Mouse (Mus musculus) large intestine, adult 2 months (tissue): ENCODE data around the gene Sgcd. TPM values are rescaled to one million over a fixed set of nuclear protein-coding genes. Genes with fewer than 3 reads are reported as not detected.

Source experiments
- DNase-seq: peaks from one replicate; pipeline ENCODE4 v3.0.0-alpha.2; 2012; ENCODE audit warnings: low read depth, low spot score
- WGBS: fragments of 180-500 bp; shearing (Covaris S2); methylation state at CpG from one replicate; pipeline ENCODE4 v1.1.7; 2018; 5-methylcytosine and 5-hydroxymethylcytosine counted together
- polyA plus RNA-seq: library from polyadenylated mRNA; depleted of rRNA; stranded (reverse); fragments of >200 nt; gene quantifications from 2 replicates; pipeline ENCODE4 v1.2.3, GENCODE M21; 2012

The Sgcd gene
- polyA plus RNA-seq, 1 experiment, result 0.41 TPM

DNA sequence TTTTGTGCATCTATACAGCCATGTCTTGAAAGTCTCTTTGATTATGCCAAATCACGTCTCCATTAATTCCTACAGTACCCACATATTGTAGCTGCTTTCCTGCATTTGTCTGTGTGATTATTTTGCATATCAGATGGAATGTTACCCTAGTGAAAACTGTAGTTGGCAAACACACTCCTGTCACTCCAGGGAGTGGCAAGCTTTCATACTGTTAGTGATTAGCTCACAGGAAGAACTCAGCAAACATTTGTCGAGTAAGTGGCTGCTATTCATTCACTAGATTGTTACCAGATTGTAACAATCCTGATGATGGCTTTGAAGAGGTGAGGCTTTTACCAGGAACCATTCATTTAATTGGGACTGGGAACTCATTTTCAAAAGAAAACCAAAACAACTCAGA, 645.3 kb downstream of the Sgcd start:
- 24% methylated on average over 2 of the region's 2 CpGs for WGBS
- DNase-seq, result no peak

DNA sequence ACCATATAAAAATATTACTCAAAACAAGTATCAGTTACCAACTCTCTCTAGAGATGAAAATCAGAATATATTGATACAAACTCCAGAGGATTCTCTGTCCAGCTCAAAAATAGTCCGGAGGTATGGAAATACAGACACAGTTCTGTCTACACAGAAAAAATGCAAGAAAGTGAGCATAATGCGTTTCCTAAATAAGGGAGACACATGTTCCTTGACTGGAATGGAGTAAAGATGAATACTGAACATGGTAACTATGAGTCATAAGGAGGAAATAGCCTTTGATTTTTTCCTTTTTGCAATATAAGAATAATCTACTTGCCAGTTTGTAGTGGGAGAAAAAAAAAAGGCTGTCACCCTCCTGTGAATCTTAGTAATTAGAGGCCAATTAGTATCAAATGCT, 655.1 kb downstream of the Sgcd start:
- WGBS, result 81% methylated on average over 2 of the region's 2 CpGs

DNA sequence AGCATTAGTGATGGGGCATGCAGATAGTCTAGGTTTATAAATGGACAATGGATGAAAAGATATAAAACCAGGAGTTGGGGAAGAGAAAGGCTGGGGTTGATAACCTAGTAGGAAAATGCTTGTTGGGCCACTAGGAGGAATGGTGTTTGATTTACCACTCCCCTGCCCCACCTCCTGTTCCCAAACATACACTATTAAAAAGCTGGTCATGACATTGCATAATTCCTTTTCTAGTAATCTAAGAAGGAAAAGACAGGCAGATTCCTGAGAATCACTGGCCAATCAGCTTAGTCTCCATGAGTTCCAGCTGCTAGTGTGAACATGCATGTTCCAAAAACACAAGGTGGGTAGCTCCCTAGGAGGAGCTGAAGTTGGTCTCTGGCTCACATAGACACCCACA, 683.2 kb downstream of the Sgcd start:
- DNase-seq, result no peak

More for the DNA sequence above, 655.1 kb downstream of the Sgcd start:
- no peak for DNase-seq

DNA sequence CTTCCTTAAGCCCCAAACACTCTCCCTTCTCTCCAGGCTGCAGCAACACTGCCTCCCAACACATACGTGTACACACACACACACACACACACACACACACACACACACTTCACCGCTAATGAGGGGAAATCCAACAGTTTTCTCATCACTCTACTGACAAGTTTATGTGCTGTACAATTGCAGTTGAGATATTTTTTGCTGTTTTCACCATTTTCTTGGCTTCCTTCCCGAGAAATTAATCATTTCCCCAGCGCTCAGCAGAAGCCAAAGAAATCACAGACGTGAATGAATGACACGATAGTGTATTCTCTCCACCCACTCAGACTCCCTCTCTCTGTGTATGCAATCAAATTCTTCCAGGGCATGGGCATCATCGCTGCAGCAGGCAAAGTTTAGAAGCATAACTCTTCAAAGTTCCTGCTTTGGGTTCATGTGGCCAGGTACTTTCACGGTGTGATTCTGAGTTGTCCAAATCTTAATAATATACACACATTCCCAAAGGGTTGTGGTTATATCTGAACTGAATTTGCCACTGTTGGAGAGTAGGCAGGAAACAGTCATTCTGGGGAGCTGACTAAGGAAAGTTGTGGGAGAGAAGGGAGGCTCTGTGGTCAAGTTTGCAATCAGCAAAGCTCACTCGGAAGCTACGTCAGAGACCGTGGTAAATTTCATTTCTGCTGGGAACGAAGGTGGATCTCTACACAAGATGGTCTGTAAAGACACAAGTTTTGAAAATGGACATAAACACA, 683.9 kb downstream of the Sgcd start:
- 56% methylated on average over 12 of the region's 12 CpGs for WGBS
- DNase-seq, result no peak

DNA sequence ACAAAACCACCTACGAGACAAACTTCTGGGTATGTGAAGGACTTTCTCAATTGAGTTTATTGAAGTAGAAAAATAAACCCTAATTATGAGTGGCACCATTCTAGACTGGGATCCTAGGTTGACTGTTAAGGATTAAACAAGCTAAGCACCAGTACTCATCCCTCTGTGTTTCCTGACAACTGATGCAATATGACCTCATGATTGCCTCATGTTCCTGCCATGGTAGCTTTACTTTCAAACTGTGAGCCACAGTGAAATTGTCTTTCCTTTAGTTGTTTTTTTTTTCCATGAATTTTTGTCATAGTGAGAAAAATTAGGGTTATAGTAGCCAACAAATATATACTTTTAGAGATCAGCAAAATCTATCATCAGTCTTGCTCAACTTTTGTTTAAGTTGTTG, 689.0 kb downstream of the Sgcd start:
- 88% methylated on average over 1 of the region's 1 CpGs for WGBS
- no peak for DNase-seq

DNA sequence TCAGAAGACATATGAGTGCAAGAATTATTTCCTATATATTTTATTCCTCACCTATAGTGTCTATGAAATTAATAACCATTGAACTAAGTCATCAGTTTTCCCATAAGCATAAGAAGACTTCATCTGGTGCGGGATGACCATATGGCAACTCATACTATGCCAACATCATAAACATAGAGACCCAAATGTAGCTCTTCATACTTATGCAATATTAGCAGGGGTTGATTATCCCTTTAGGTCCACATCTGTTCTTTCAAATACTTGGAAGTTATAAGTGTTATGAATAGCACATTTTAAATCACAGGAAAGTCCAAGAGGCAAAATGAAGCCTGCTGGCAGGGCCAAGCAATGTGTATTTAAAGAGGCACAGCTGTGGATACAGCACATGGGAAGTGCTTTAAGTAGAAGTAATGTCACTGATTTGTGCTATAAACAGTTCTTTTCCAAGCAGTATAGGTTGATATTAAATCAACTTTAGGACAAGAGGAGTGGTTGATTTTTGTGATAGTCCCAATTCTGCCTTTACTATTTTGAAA, 690.9 kb downstream of the Sgcd start:
- 91% methylated on average over 1 of the region's 1 CpGs for WGBS
- DNase-seq, result no peak

DNA sequence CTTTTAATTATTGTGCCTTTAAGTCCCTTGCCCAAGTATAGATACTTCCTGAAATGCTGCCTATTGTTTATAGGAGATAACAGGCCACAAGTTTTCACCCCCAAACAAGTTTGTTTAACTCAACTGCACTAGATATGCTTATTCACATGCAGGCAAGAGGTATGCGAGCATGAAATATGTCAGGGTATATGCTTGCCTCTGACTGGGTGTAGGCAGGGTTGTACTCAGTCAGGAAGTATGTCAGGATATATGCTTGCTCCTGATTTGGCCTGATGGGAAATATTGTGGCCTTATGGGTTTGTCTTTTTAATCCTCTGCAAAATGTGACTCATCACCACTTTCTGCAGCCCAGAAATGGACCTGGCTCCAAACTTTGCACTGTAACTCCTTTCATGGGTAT, 694.0 kb downstream of the Sgcd start:
- 63% methylated on average over 1 of the region's 1 CpGs for whole genome bisulfite sequencing

DNA sequence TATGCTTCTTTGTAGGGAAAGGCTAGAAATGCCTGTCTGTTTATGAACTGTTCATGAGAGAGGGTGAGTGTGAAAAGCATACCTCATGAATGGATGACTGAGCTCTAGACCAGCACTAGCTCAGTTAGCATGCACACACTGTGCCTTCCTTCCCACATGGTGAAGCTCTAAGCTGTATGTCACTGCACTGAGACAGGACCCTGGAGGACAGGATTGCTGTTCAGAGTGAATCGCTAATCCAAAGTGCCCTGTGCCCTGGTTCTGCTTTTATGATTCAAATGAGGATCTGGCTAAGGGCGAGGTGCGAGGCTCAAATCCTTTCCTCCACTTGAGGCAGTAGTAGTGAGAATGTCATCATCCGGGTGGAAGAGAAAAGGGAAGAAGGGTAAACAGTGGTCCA, 712.2 kb downstream of the Sgcd start:
- DNase-seq, result no peak

More for the DNA sequence above, 694.0 kb downstream of the Sgcd start:
- no peak for DNase-seq

DNA sequence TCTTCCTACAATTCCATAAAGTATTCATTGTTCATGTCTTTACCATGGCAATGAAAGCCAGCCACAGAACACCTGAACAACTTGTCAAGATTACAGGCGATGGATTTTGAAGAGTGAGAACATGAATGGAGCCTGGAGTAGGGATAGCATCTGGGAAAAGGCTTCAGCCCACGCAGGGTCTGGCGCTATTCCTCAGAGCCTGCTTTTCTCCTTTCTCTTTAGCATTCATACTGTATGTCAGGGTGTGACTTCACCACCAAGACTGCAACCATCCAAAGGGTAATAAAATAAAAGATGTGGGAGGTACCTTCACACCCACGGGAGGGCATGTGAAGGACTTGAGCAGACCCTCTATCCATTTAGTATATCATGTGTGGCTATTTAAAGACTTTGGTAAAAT, 720.2 kb downstream of the Sgcd start:
- WGBS, result 82% methylated on average over 4 of the region's 4 CpGs

More for the DNA sequence above, 712.2 kb downstream of the Sgcd start:
- 53% methylated on average over 4 of the region's 4 CpGs for WGBS

DNA sequence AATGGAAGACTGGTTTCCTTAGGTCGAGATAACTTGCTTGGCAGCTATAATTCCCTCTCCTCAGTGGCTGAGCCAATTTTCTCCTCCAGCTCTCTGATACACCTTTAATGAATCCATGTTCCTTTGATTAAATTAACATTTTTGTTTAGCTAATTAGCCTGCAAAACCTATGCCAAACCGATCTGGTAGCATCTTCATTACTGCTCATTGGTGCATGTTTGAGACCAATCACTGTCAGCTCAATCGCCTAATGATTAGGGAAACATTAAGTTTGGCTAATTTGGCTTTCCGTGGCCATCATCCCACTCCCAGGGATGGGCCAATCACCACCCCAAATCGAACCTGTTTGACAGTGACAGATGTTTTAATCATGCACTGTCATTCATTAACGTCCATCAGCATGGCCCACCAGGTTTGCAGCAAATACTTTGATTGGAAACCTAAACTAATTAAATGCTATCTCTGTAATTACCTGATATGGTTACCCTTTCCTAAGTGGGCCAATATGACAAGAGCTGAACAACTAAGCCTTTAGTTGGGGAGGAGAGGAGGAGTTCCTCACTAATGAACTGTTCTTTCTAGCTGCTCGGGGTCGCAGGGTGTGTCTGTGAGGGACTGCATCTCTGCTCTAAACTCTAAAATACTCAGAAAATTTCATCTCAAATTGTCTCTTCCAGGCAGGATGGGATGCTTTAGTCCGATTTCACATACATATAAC, 724.3 kb downstream of the Sgcd start:
- DNase-seq, result no peak
- 81% methylated on average over 9 of the region's 9 CpGs for WGBS

More for the DNA sequence above, 720.2 kb downstream of the Sgcd start:
- no peak for DNase-seq

DNA sequence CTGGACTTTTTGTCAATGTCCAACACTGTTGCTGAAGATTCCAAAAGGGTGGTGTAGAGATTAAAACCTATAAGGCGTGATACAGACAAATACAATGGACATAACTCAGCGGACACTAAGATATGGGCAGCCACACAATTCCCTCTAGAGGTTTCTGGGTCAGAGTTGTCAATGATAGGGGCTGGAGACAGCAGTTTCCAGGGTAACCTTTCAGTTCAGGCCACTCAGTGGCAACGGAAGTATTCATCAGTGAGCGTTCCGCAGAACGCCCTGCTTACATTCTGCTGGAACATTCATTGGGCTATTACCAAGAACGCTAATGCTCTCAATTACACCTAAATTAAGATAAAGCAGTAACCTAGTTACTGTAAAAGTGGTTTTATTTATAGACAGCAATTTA, 738.5 kb downstream of the Sgcd start:
- WGBS, result 77% methylated on average over 7 of the region's 7 CpGs
- no peak for DNase-seq

DNA sequence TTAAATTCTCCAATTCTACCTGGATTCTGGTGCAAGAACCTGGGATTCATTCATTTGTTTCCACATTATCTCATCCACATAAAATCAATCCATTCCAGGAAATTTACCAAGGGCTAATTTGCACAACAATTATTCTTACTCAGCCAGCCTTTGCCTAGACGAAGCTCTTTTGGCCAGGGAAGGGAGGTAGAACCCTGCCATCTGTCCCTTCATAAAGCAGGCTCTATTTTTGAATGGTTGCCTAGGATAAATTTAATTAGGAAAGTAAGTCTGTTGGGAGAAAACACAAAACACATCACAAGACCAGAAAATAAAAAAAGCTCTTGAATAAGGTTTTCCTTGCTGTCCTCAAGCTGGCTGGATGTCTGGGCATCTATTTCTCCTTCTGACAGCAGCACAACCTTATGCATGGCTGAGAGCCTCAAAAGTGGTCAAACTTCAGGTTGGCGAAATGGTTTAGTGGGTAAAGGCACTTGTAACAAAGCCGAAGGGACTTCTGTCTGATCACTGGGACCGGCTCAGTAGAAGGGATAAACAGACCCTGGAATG, 740.4 kb downstream of the Sgcd start:
- WGBS, result 81% methylated on average over 4 of the region's 4 CpGs
- no peak for DNase-seq

DNA sequence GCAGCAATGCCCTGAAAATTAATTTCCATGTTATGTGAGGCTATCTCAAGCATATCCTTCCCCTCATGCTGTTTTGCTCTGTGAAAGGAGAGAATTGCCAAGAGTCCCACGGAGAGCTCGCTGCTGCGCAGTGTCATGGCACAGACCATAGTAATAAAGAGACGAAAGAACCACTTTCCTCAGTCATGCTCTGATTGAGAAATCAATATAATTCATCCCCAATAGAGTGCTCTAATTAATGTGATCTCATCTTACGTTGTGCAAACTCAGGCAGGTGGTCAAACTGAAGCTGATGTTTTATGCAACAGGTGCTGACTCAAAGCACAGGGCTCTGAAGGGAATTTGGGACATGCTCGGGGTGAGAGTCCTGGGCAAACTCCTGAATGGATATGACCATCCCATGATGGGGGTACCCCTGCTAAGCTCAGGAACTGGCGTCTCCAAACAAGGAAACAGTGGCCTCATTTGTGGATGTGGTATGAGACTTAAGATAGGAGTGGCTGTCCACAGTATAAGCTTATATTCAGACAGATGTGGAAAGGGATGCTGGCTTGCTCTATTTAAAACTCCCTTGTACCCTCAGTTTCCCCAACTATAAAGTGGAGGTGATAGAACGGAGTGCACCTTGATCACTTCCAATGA, 740.9 kb downstream of the Sgcd start:
- no peak for DNase-seq
- WGBS, result 84% methylated on average over 8 of the region's 8 CpGs

DNA sequence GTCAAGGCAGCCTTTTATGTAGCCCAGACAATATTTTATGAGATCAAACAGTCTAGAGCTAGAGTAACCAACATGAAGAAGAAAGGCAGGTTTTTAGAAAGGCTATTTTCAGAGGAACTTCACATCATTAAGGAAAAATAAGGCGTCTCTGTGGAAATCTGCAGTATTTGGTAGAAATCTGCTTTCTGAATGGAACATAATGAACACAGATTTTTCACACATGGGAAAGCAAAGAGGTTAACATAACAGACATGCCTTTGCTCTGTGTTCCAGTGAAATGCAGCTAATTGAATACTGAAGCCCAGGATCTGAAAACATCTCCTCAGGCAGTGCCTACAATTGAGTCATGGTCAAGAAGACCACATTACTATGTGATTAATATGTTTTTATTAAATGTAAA, 746.4 kb downstream of the Sgcd start:
- 91% methylated on average over 1 of the region's 1 CpGs for WGBS
- no peak for DNase-seq

DNA sequence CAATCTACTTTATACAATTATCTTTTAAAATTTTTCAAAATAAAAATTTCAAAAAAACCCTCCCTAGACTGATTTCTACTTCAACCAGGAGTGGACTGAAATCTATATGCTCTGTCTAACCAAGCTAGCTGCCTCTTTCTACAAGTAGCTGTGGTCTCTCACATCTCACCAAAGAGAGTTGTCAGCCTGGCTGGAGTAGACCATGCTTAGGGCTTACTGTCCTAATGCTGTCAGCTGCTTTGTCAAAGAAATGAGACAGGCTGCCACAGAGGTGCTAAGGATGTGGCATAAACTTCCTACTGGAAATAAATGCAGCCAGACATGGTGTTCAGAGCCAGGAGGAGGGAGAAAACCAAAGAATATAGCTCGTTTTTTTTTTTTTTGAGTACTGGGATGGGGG, 760.5 kb downstream of the Sgcd start:
- 17% methylated on average over 1 of the region's 1 CpGs for WGBS
- no peak for DNase-seq

DNA sequence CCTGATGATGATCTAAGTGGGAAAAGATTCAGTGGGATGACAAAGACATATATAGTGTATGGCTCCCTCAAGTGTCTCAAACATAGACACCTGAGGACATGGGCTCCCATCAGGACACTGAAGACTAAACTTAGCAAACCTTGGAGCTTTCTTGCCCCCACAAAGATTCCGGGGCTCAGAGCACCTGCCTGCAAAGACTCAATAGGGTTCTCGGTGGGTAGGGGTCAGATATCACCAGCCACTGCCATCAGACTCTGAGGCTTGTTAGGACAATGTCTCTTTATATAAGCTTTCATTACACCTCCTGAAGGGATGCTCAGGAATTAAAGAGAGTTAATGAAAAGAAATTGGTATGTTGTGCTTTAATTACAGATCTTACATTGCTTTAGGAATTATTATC, 764.6 kb downstream of the Sgcd start:
- DNase-seq, result no peak
- 81% methylated on average over 2 of the region's 2 CpGs for WGBS

DNA sequence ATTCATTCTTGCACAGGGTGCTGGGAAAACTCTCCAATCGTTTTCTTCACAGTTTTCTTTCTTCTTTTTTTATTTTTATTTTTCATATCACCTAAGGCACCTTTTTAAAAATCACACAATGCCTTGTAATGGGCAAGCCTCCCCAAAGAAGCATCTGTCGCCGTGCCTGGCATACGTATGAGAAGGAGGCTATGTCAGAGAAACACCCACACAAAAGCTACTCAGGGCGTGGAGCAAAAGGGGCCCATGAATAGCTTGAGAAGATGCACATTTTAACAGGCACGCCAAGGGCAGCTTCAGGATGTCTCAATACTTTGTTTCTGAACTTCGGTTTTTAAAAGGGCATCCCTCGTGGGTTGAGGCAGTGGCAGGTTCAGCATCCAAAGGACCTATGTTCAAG, 777.2 kb downstream of the Sgcd start:
- DNase-seq, result no peak
- WGBS, result 78% methylated on average over 8 of the region's 8 CpGs

DNA sequence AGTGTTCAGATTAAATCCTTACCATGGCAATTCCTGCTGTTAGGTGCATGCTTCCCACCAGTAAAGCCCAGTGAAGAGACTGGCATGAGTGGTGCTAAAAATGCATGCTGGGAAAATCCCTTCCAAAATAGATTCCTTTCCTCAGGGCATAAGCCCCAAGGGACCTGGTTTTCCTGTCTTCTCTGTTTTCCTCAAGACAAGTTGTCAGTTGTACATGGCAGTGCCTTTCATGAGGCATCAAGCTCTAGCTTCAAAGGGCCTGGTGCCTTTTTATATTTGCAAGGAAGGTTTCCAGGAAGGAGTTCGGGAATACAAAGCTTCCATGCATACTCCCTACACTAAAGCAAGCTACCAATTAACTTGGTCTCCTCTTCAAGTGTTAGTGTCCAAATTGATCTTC, 782.3 kb downstream of the Sgcd start:
- DNase-seq, result no peak
- WGBS, result 70% methylated on average over 1 of the region's 1 CpGs

DNA sequence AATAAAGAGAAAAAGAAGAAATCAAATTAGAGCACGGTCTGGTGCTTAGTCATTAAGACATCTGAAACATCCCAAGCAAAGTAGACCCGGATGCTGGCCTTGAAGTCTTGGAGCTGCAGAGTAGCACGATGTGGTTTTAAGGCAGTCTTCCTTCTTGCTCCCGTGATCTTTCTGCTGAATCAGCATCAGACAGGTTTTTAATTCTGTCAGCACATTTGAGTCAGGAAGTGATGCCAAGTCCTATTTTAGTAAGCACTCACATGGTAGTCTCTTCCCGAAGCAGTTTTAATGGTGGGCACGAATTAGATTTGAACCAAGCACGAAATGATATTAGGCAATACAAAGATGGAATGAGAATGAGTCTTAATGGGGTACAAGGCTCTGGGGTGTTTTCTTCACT, 789.7 kb downstream of the Sgcd start:
- WGBS, result 78% methylated on average over 7 of the region's 7 CpGs
- no peak for DNase-seq

DNA sequence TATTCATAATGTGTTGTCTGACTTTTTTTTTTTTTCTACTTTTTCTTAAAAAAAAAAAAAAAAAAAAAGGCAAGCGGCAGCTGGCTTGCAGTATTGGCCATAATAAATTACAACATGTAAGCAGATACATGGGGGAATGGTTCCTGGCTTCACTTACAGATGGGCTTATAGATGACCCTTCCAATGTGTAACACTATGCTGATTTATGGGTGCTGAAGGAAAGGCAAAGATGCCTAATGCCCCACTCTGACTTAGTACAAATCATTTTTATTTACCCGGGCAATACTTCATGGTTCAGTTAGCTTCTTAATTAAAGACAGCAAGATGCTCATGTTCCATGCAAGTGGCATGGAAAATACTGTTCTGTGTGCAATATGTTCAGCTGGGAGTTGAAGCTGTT, 800.2 kb downstream of the Sgcd start:
- no peak for DNase-seq
- 73% methylated on average over 2 of the region's 2 CpGs for WGBS
